Mouse (Mus musculus): ENCODE data around the gene Abcc5. TPM values are rescaled to one million over a fixed set of nuclear protein-coding genes. Genes with fewer than 3 reads are reported as not detected.

Abcc5 gene
- polyA plus RNA-seq, 1 experiment = 285 TPM

DNA sequence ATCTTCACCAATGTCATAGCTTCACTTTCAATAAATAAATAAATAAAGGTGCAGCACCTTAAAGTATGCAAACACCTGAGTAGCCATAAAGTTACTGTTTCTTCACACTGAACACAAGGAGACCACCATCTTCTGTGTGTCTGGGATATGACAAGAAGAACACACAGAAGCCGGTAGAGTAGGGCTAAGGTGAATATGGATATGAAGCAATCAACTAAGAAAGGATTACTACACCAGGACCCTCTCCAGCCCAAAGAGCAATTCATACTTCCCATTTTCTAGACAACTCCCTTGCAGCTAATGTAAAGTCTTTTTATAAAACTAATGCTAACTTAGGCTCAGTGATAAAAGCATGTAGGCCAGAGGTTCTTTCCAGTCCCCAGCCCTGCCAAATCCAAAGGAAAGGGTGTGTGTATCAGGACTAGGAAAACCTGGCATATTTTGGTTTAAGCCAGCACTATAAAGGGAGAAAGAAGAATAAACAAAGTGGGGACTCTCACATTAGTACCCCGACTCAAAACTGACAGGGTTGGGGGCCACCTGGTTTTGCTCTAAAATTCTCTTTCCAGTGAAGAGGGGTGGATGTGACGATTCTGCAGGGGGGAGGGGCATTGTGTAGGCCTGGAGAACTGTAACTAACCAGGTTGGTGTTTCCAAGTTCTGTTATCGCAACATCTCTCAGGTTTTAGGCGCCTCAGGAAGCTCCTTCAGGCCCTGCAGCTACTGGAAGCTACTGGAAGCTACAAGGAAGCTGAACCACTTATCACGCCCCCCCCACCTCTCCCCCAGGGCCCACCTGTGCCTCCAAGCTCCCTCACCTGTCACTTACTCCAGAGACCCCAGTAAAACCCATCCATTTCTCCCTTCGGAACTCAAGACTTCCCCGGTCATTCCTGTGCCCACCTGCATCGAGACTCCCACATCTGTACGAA is 1.2 kb downstream of the Abcc5 start:
- peak in 1 of 2 experiments; percentile 45 for DNase-seq (ENCODE audit: extremely low spot score in 1 of 2, low spot score in 1 of 2)

DNA sequence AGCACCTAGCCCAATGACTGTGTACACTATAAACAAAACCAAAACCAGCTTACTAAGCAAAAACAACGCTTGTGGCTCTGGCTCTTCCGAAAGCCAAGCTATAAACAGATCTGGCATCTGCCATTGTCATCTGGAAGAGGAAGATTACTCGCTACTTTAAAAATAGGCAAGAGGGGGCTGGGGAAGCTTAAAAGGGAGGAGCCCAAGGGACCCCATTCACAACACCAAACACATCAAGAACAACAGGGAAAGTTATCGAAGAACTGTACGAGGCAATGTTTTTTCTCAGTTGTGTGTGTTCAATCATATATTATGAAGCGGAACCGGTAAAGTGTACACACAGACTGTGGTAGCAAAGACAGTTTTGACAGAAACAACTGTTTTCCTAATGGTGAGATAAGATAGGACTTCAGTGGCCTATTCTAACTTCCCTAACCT is 1.9 kb downstream of the Abcc5 start:
- no peak for DNase-seq (ENCODE audit: extremely low spot score in 1 of 2, low spot score in 1 of 2)

- DNase-seq (ENCODE audit: extremely low spot score in 1 of 2, low spot score in 1 of 2) = no peak
Observed at GRCm38 (mm10) chr16:20422938-20423730, 3.1 kb downstream of the Abcc5 start.

DNA sequence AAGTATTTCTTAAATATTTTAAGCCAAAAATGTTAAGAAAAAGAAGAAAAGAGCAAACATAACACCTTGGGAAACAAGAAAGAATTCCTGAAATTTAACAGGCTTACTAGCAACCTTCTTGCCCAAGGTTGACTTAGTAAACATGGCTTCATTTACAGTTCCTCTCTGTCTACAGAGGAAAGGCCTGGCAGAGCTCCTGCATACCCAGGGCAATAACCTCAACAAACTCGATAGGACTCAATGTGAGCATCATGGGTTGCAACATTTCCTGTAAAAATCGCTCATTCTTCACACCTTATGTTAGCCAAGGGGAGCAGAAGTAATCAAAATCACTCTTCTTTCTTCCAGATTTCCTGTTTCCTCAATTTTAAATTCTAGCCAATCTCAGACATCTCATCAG is 8.1 kb downstream of the Abcc5 start:
- DNase-seq (ENCODE audit: extremely low spot score in 1 of 2, low spot score in 1 of 2) = no peak

DNA sequence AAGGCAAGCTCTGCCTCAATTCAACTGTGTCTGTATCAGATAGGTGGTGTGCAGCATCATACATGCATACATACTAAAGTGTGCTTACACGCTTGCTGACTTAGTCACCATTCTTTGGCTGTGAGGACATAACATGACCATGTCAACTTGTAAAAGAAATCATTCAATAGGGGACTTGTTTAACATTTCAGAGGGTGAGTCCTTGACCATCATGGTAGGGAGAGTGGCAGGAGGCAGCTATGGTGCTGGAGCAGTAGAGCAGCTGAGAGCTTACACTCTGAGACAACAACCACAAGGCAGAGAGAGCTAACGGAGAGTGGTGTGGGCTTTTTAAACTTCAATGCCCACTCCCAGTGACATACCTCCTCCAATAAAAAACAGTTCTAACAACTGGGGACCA is 9.9 kb downstream of the Abcc5 start:
- DNase-seq (ENCODE audit: extremely low spot score in 1 of 2, low spot score in 1 of 2) = no peak

DNA sequence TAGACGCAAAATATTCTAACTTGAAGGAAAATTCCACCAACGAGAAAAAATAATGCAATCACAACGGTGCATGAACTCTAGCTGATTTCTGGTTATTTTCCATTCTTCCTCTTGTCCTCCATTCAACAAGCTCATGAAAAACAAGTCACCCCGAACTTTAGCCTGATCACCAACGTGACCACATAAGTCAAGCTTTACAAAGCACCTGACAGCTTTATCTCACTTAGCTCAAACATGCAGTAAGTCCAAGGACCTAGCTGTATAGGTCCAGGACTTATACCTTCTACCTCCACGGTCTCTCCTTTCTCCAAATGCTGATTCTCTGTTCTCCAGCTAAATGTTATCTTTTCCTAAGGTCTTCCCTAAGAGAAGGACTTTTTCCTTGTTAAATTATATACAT is 10.4 kb downstream of the Abcc5 start:
- DNase-seq (ENCODE audit: extremely low spot score in 1 of 2, low spot score in 1 of 2) = no peak

- DNase-seq (ENCODE audit: extremely low spot score in 1 of 2, low spot score in 1 of 2) = no peak
Observed at GRCm38 (mm10) chr16:20415211-20415610, 11.0 kb downstream of the Abcc5 start.

DNA sequence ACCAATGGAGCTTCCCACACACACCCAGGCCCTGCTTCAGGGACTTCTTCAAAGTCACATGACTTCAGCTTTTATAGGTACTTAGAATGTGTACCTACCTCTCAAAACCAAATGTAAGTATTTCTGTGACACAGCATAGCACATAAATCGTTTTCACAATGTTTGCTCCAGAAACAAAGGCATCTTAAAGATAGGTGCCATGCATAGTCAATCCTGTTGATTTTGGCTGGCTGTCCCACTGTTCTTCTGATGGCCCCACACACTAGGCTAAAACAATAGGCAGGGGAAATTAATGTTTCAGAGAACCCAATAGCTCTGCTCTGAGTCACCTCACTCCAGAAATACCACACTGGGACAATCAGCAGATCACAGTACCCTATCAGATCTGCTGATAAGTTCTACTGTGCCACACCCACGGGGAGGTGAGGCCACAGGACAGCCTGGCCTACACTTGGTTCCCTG is 12.3 kb downstream of the Abcc5 start:
- no peak for DNase-seq (ENCODE audit: extremely low spot score in 1 of 2, low spot score in 1 of 2)

DNA sequence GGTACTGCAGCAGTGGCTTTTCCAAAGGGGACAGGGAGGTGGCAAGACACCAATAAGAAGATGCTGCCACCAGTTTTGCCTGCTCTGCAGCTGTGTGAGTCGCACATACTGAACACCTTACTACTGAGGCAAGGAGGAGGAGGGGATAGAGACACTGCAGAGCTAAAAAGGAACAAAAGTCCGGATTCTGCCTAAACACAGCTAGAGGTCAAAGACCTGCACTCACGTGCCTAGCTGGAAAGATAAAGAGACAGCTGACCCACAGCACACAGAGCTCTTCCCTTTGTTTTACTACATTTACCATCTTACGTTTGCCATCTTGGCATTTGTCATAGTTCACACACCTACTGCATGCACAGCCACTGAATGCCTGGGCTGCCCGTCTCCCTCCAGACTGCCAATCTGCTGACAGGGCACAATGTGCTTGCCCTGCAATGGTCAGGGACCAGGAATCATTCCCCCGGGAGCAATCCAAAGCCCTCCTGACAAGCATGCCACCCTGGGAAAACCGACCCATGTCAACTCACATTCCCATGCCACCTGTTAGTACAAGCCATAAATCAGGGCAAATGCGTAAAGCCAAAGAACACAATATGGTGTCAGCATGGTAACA is 14.1 kb downstream of the Abcc5 start:
- no peak for DNase-seq (ENCODE audit: extremely low spot score in 1 of 2, low spot score in 1 of 2)

DNA sequence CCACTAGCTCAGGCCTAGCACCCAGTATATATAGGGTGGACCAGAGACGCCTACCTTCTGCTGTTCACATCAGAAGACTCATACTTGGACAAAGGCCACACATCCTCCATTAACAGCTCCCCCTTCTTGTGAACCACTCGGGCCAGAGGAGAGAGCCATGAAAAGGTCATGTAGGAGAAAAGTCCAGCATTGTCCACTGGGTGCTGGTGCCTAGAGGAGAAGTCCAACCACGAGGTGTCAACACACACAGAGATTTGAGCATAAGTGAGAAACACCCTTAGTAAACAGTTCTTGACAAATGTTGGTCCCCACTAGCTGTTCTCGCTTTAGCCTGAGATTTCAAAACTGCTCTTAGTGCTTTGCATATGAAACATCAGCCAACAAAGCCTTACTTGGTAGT is 20.9 kb downstream of the Abcc5 start:
- no peak for DNase-seq (ENCODE audit: extremely low spot score in 1 of 2, low spot score in 1 of 2)

DNA sequence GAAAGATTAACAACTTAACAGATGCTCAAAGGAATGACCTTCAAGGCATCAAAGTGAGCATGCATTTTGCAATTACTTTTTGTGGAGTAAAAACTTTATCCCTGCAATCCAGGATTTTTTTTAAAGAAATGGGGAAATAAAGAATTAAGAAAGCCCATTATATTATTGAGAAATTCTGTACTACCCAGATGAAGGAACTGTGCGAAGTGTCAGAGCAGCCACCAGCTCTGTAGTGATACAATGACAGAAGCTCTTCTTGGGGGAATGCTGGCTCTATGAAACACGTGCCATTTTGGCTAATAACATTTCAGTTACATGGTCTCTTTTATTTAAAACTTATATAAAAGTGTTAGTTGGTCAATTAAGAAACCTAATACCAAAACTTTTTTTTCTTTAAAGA is 22.9 kb downstream of the Abcc5 start:
- no peak for DNase-seq (ENCODE audit: extremely low spot score in 1 of 2, low spot score in 1 of 2)

DNA sequence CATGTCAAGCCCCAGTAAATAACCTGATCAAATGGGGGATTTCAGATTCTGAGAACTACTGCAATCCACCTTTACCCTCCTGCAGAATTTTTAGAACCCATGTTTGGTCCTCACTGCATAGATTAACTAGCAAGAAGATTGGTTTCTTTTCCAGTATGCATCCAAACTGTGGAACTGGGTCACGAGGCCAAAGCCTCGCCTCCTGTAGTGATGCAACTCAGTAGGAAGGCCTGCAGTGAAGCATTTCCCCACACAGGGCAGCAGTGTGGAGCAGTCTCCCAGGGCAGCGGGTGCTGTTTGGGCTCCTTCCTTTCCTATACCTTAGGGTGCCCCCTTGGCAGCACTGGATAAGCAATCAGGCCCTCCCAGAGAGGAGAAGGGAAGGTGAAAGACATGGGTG is 24.6 kb downstream of the Abcc5 start:
- no peak for DNase-seq (ENCODE audit: extremely low spot score in 1 of 2, low spot score in 1 of 2)

DNA sequence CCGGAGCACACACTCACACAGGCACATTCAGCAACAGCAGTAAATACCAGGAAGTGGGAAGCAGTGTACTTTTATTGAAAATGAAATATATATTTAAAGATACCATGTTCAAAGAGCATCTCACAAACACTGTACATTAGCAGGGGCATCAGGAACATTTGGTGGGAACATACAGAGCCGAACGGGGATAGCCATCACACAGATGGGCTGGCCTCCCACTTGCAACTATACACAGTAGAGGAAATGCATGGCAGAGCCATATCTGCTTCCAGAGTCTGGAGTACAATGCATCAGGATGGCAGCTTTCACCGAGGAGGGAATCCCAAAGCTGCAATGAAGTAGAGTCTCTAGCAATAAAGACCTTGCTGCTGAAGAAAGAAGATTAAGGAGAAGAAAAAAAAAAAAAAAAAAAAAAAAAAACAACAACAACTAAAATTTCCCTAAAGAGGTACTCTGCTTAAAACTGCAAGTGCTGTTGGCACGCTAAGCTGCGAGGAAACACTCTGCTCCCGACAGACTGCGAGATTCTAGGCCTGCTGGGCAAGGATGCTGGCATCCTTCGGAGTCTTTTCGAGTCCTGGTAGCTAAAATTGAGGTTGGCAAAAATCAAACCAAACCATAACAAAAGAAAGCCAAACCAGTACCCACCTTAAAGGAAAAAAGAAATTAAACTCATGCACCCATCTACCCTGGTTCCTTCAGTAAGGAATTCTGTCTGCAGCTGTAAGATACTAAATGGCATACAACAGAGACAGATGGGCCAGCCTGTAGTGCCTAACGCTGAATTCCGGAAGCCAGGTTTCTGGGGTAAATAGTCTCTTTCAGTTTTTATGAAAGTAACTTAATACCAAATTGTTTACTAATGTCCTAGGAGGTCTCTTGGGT is 25.2 kb downstream of the Abcc5 start:
- DNase-seq (ENCODE audit: extremely low spot score in 1 of 2, low spot score in 1 of 2) = peak in 1 of 2 experiments; percentile 22

DNA sequence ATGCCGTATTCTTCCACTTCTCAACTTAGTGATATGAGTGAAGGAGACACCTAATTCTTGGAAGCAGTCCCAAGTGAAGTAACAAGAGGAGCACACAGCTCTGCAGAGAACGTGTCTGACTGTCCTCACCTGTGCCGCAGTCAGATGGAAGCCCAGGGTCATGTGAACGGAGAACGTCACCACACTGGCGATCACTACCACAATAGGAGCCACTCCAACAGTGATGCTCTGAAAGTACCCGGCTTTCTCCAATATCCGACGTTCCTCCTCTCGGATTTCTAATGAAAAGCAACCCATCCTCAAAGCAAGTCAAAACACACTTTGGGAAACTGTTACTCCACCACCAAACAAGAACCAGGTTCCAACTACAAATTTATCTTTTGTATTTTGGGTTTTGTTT is 29.3 kb downstream of the Abcc5 start:
- DNase-seq (ENCODE audit: extremely low spot score in 1 of 2, low spot score in 1 of 2) = no peak

DNA sequence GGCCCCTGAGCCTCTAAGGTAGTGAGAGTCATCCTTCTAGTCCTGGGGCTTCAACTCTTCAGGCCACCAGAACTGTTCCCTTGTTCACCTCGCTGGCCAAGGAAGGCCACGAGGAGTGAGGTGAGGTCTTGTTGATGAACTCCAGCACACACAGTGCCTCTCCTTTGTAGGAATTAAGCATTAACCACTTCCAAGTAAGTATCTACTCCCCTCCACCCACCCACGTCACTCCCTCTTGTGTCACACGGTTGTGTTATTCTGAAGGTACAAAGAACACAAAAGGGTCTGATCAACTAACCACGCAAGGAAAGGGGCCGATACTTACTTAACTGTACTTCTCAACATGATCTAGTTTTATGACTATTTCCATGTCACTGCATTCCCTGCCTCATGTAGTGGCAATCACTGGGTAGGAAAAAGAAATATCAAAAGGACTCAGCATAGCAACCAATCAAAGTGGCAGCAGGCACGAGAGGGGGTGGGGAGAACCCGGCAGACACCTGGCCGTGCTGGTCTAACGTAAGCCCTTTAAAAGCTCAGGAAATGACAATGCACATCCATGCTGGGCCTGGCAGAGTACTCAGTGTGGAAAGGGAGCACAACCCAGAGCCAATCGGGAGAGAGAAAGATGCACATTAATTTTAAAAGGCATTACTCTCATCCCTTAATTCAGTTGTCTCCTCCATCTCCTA is 30.8 kb downstream of the Abcc5 start:
- no peak for DNase-seq (ENCODE audit: extremely low spot score in 1 of 2, low spot score in 1 of 2)

GRCm38 (mm10) chr16:20391753-20392152 is 34.4 kb downstream of the Abcc5 start:
- no peak for DNase-seq (ENCODE audit: extremely low spot score in 1 of 2, low spot score in 1 of 2)

DNA sequence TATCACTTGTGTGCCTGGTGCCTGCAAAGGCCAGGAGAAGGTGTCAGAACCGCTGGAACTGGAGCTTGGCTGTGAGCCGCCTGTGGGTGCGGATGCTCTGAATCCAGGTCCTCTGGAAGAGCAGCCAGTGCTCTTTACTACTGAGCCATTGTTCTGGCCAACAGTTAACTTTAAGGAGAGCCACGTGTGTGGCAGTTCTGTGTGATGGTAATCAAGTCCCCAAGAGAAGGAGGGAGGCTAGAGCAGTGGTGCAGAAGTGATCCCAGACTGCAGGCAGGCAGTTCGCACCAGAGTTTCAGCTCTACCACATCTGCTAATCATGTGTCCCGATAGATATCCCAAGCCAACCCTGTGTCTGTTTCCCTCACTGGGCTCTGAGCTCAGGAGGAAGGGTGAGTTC is 36.0 kb downstream of the Abcc5 start:
- DNase-seq (ENCODE audit: extremely low spot score in 1 of 2, low spot score in 1 of 2) = no peak

GRCm38 (mm10) chr16:20381031-20381430 is 45.2 kb downstream of the Abcc5 start:
- DNase-seq (ENCODE audit: extremely low spot score in 1 of 2, low spot score in 1 of 2) = no peak

DNA sequence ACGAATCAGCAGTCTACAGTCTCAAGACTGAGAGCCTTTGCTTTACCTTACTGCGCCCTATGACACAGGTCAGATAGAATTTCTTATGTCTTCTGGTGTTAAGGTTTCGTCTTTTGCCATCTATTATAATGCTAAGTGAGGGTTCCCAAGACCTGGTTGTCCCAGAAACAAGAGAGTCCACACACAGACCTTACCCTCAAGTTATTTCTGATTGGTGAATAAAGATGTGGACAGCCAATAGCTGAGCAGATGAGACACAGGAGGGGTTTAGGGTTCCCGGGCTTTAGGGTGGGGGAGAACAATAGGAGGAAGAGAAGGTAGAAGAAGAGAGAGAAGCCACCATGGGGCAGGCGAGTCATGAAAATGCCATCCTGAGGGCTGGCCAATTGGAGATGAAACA is 50.9 kb downstream of the Abcc5 start:
- no peak for DNase-seq (ENCODE audit: extremely low spot score in 1 of 2, low spot score in 1 of 2)

DNA sequence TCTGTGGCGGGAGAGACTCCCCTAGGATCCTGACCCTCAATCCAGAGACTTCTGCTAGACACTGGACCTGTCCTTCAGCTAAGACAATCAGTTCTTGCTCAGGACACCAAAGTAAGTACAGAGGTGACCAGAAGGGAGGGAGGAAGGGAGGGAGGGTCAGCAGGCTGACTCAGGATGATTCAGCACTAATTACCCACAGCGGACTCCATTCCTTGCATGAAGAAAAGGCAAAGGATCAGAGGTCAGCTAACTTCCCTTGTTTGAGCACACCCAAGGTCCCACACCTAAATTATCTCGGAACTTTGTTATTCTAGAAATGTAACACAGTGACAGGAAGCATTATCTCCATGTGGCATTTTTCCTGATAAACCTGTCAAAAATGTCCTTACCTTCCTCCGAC is 54.5 kb downstream of the Abcc5 start:
- no peak for DNase-seq (ENCODE audit: extremely low spot score in 1 of 2, low spot score in 1 of 2)

All from frontal cortex, adult 2 months (tissue).